Comparison of ENCODE assay signal across 1 mouse cellular context in the genomic region with DNA sequence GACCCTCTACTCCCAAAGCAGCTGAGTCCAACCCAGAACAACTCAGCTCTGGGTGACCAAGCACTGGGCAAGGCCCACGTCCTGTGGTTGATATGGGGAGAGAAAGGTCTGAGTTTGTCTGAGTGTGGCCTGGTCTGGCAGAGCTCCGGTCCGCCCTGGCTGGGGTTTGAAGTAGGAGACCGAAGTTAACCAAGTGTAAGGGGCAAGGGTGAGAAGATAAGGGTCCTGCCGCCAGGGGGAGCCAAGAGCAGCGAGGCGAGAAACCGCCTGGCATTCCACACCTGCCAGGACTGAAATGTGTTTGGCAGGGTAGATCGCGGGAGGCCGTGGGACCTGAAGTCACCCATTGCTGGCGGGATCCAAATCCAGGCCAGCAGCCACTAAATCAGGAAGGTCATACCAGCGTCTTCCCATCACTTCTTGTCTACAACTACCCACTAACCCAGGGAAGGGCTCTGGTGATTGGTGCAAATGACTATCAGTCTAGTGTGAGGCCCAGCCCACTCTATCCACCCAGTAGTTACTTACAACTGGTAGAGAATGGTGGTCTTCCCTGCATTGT.
TF ChIP-seq lines count a peak whose summit lies in the region.

No protein-coding gene starts in this region.

TF ChIP-seq in CH12.LX, 34 proteins besides CTCF, POLR2A, EP300 and RAD21 (continued from another document):
- peak; percentile 82; the same call in 1 of the 2 replicates for TF ChIP-seq SIN3A (IDR thresholded peaks at IDR 0.05; ENCODE audit: low read length)
- TF ChIP-seq ZMIZ1 (IDR thresholded peaks at IDR 0.05; ENCODE audit: low read depth, low read length) = peak; percentile 90
- TF ChIP-seq MAFK (IDR thresholded peaks at IDR 0.05; ENCODE audit: insufficient replicate concordance, low read length) = no peak
- TF ChIP-seq USF2 (conservative IDR thresholded peaks at IDR 0.05; ENCODE audit: low read depth, low read length) = no peak
- TF ChIP-seq UBTF (IDR thresholded peaks at IDR 0.05; ENCODE audit: low read depth, low read length) = peak; percentile 91; the same call in 1 of the 2 replicates
- TF ChIP-seq BHLHE40 (IDR thresholded peaks at IDR 0.05; ENCODE audit: low read depth, low read length) = no peak
- no peak for TF ChIP-seq ZKSCAN1 (IDR thresholded peaks at IDR 0.05; ENCODE audit: borderline replicate concordance, low read depth, low read length)
- peak; percentile 36; the same call in 1 of the 2 replicates for TF ChIP-seq IRF4 (IDR thresholded peaks at IDR 0.05; ENCODE audit: low read depth, low read length)
- no peak; the same call in 1 of the 2 replicates for TF ChIP-seq CHD2 (IDR thresholded peaks at IDR 0.05; ENCODE audit: low read length)
- peak; percentile 80 for TF ChIP-seq NELFE (IDR thresholded peaks at IDR 0.05; ENCODE audit: low read depth, low read length)
- TF ChIP-seq TCF12 (IDR thresholded peaks at IDR 0.05; ENCODE audit: low read depth, low read length) = peak; percentile 64; the same call in 1 of the 2 replicates
- TF ChIP-seq SMC3 (IDR thresholded peaks at IDR 0.05; ENCODE audit: low read depth, low read length) = peak; percentile 86
- 0 out of 2 replicates have a peak, but pooled peaks have one; percentile 4 for TF ChIP-seq MEF2A (IDR thresholded peaks at IDR 0.05; ENCODE audit: borderline replicate concordance, low read depth, low read length)
- TF ChIP-seq GABPA (IDR thresholded peaks at IDR 0.05; ENCODE audit: insufficient replicate concordance, low read depth, low read length) = no peak
- TF ChIP-seq CHD1 (IDR thresholded peaks at IDR 0.05; ENCODE audit: low read depth, low read length) = peak; percentile 86; the same call in 1 of the 2 replicates
TF ChIP-seq in CH12.LX: peak in this region for 12.
